Mouse (Mus musculus): ENCODE data around the gene Zfp784. TPM values are rescaled to one million over a fixed set of nuclear protein-coding genes. Genes with fewer than 3 reads are reported as not detected.

Zfp784 gene
- 8.4 and 9.6 TPM in 2 replicates for polyA plus RNA-seq (2012; rRNA removed)

DNA sequence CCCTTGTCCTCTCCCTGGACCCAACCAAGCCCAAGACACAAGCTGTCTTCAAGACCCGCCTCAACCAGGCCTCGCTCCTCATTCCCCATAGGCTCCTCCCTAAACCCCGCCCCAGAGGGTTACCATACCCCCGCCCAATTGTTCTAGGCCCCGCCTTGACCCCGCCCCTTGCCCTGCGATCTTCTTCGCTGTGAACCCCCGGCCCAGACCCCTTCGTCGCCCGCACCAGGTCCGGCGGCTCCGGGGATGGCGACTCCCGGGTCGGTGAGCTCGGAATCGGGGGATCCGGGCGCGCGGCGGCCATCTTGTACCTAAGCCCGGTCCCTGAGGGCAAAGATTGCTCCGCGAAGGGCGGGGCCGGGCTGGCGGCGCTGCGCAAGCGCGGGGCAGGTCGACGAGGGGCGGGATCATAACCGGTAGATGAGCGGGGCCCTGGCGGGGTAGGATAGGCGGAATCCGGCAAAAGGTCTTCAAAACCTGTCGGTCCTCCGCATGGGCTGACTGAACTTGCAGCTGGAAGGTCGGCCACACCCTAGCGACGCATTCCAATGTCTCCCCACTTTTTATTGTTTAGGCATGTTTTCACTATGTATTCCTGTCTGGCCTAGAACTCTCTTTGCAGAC, at the start of gene Zfp784:
Zfp784 (minus strand) TSS at position 338 of the 624 bp plus-strand sequence.
- TF ChIP-seq POLR2A (IDR thresholded peaks at IDR 0.05; ENCODE audit: borderline replicate concordance, insufficient read depth, low read length) = peak; percentile 72
- no peak for TF ChIP-seq CTCF (IDR thresholded peaks at IDR 0.05; ENCODE audit: borderline replicate concordance, insufficient read depth, low read depth, low read length)
- peak; percentile 92 to 96 for DNase-seq
- Histone ChIP-seq H3K4me1 (ENCODE audit: control insufficient read depth, insufficient read depth, low read length) (no peaks in the 10 kb centered on the region), H3K27me3 (ENCODE audit: control insufficient read depth, insufficient read depth, low read length) (no peaks in the 10 kb centered on the region), H3K27ac (ENCODE audit: insufficient read depth, low read length) (peak within 1 kb of the TSS; percentile 94), H3K4me3 (replicated peaks; ENCODE audit: insufficient read depth, low read depth, low read length) (peak within 1 kb of the TSS; percentile 82)
- 2% methylated on average over 48 of the region's 48 CpGs for WGBS

DNA sequence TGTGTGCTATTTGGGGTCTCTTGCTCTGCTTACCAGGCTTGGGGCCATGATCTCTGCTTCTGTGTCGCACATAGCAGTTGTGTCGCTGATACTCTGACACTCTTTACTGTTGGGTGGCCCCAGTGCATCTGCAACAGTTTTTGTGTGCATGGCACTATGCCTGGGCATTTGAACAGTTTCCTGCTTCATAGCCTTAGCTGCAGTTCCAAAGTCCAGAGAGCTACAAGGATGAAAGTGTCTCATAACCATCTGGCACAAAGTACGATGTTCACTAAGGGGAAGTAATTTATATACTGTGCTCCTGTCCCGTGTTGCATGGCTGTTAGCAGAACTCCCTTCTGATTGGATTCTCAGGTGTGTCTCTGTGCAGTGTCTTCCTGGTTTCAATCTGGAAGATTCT, 49.6 kb upstream of the Zfp784 start:
- Histone ChIP-seq H3K27ac (ENCODE audit: insufficient read depth, low read length) (no peak overlapping the region), H3K27me3 (ENCODE audit: control insufficient read depth, insufficient read depth, low read length) (no peaks in the 10 kb centered on the region), H3K4me1 (ENCODE audit: control insufficient read depth, insufficient read depth, low read length) (peaks cover 13% of the 10 kb centered on the region), H3K4me3 (replicated peaks; ENCODE audit: insufficient read depth, low read depth, low read length) (no peak overlapping the region)
- DNase-seq = no peak
- WGBS = 30% methylated on average over 4 of the region's 4 CpGs
- TF ChIP-seq POLR2A (IDR thresholded peaks at IDR 0.05; ENCODE audit: borderline replicate concordance, insufficient read depth, low read length) (no peak), CTCF (IDR thresholded peaks at IDR 0.05; ENCODE audit: borderline replicate concordance, insufficient read depth, low read depth, low read length) (no peak)

DNA sequence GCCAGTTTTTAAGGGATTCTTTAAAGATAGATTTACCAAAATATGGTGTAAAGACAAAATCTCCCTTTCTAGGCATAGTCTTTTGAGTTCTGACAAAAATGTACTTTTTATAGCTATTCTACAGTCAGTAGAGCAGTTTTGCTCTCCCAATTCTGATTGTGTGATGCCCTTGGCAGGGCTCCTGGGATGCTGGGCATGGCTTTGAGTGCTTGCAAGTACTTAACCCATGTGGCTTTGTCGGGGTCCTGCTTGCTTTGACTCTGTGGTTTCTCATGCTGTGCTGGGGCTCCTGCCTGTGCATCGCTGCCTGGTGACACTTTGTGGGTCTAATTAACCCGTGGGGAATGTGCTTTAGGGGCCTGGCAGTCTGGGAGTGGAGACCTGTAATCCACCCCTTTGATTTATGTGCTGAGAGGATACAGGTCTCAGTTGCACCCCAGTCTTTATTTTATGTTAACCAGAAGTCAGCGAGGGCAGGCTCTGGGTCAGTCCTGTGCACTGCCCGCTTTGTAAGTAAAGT, 48.7 kb upstream of the Zfp784 start:
- 53% methylated on average over 5 of the region's 5 CpGs for WGBS
- no peak for TF ChIP-seq POLR2A (IDR thresholded peaks at IDR 0.05; ENCODE audit: borderline replicate concordance, insufficient read depth, low read length)
- no peak for TF ChIP-seq CTCF (IDR thresholded peaks at IDR 0.05; ENCODE audit: borderline replicate concordance, insufficient read depth, low read depth, low read length)
- no peak overlapping the region for H3K4me3 ChIP-seq (replicated peaks; ENCODE audit: insufficient read depth, low read depth, low read length)
- H3K4me1 ChIP-seq (ENCODE audit: control insufficient read depth, insufficient read depth, low read length) = peaks cover 13% of the 10 kb centered on the region
- H3K27ac ChIP-seq (ENCODE audit: insufficient read depth, low read length) = no peak overlapping the region
- no peaks in the 10 kb centered on the region for H3K27me3 ChIP-seq (ENCODE audit: control insufficient read depth, insufficient read depth, low read length)
- DNase-seq = peak in 1 of 2 experiments; percentile 9

DNA sequence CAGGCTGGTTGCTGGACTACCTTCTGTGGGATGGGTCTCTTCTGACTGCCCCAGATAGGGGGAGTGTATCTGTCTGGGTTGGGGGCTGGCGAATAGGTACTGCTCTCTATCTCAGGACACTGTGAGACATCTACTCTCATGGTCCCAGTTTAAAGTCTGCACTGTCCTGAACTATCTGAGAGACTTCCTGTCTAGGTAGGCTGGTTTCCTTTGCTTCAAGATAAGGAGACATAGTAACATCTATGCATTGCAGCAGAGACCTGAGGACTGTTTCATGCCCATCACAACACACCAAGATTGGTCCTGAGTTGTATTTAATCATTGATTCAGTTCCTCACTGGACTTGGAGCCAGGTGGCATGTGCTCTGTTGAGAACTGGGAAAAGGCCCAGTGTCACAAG, 47.3 kb upstream of the Zfp784 start:
- TF ChIP-seq POLR2A (IDR thresholded peaks at IDR 0.05; ENCODE audit: borderline replicate concordance, insufficient read depth, low read length) (no peak), CTCF (IDR thresholded peaks at IDR 0.05; ENCODE audit: borderline replicate concordance, insufficient read depth, low read depth, low read length) (no peak)
- 100% methylated on average over 1 of the region's 1 CpGs for WGBS
- Histone ChIP-seq H3K4me1 (ENCODE audit: control insufficient read depth, insufficient read depth, low read length) (peaks cover 13% of the 10 kb centered on the region), H3K4me3 (replicated peaks; ENCODE audit: insufficient read depth, low read depth, low read length) (no peak overlapping the region), H3K27ac (ENCODE audit: insufficient read depth, low read length) (no peak overlapping the region), H3K27me3 (ENCODE audit: control insufficient read depth, insufficient read depth, low read length) (no peaks in the 10 kb centered on the region)
- DNase-seq = peak in 1 of 2 experiments; percentile 9

DNA sequence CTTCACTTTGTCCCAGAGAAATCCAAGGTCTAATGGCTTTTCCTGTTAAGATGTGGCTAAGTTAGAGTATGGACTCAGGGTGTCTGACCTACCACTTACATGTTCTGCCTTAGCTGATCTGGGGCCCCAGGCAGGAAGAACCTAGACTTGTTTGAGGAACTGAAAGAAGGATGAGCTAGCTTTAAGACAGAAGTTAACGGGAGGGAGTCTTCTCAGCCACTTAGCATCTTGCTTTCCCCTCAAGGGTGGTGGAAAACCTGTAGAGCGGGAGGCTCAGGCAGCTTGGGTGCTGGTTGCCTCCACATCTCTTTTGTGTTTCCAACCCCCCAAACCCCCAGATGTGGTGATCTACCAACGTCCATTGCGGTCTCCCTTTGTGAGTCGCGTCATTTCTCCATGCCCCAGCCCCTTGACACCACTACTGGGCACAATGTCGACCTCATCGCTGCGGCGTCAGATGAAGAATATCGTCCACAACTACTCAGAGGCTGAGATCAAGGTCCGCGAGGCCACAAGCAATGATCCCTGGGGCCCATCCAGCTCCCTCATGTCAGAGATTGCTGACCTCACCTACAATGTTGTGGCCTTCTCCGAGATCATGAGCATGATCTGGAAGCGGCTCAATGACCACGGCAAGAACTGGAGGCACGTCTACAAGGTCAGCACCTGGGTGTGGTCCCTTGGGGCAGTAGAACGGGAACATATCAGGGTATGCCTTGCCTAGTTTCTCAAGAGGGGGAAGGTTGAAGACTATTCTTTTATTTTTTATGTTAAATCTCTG, 45.3 kb upstream of the Zfp784 start:
- DNase-seq = peak in 1 of 2 experiments; percentile 8
- no peak for TF ChIP-seq CTCF (IDR thresholded peaks at IDR 0.05; ENCODE audit: borderline replicate concordance, insufficient read depth, low read depth, low read length)
- no peak for TF ChIP-seq POLR2A (IDR thresholded peaks at IDR 0.05; ENCODE audit: borderline replicate concordance, insufficient read depth, low read length)

DNA sequence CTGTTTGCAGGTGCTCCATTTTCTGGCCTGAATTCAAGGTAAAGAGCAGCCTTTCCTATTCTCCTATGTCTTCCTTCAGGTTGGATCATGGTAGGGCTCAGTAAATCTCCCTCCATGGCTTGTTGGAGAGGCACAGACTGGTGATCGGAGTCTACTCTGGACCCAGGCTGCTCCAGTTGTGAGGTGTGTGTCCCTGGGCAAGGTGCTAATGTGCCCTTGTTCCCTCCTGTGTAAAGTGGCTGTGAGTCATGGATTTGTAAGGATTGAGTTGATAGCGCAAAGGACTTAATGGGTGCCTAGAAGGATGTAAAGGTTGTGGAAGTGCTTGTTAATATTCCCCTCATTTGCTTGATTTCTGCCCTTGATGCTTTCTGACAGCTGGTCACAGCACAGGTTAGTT, 43.7 kb upstream of the Zfp784 start:
- TF ChIP-seq CTCF (IDR thresholded peaks at IDR 0.05; ENCODE audit: borderline replicate concordance, insufficient read depth, low read depth, low read length) (no peak), POLR2A (IDR thresholded peaks at IDR 0.05; ENCODE audit: borderline replicate concordance, insufficient read depth, low read length) (no peak)
- 88% methylated on average over 2 of the region's 2 CpGs for WGBS
- H3K27me3 ChIP-seq (ENCODE audit: control insufficient read depth, insufficient read depth, low read length) = no peaks in the 10 kb centered on the region
- DNase-seq = no peak
- peaks cover 7% of the 10 kb centered on the region for H3K4me1 ChIP-seq (ENCODE audit: control insufficient read depth, insufficient read depth, low read length)
- H3K4me3 ChIP-seq (replicated peaks; ENCODE audit: insufficient read depth, low read depth, low read length) = no peak overlapping the region
- no peak overlapping the region for H3K27ac ChIP-seq (ENCODE audit: insufficient read depth, low read length)

More for the DNA sequence above, 45.3 kb upstream of the Zfp784 start:
- H3K27me3 ChIP-seq (ENCODE audit: control insufficient read depth, insufficient read depth, low read length) = no peaks in the 10 kb centered on the region
- 90% methylated on average over 18 of the region's 18 CpGs for WGBS
- no peak overlapping the region for H3K4me3 ChIP-seq (replicated peaks; ENCODE audit: insufficient read depth, low read depth, low read length)
- peaks cover 11% of the 10 kb centered on the region for H3K4me1 ChIP-seq (ENCODE audit: control insufficient read depth, insufficient read depth, low read length)
- no peak overlapping the region for H3K27ac ChIP-seq (ENCODE audit: insufficient read depth, low read length)

DNA sequence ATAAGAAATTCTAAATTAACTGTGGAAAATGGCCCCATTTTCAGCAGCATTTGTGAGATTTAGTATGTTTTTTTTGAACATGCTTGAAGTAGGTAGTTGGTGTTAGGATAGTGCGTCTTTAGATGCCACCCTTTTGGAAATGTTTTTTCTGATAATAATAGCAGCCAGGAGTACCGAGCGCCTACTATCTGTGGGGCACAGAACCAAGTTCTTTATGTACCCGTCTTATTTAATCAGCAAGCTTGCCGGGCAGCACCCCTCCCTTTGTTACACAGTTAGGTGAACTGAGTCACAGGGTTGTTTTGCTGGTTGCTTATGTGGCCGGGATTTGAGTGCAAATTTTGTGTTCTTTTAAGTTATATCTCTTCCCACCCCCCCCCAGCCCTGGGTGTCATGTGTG, 43.0 kb upstream of the Zfp784 start:
- no peaks in the 10 kb centered on the region for H3K27me3 ChIP-seq (ENCODE audit: control insufficient read depth, insufficient read depth, low read length)
- 49% methylated on average over 6 of the region's 6 CpGs for WGBS
- no peak for TF ChIP-seq CTCF (IDR thresholded peaks at IDR 0.05; ENCODE audit: borderline replicate concordance, insufficient read depth, low read depth, low read length)
- no peak for DNase-seq
- peaks cover 6% of the 10 kb centered on the region for H3K4me1 ChIP-seq (ENCODE audit: control insufficient read depth, insufficient read depth, low read length)
- H3K4me3 ChIP-seq (replicated peaks; ENCODE audit: insufficient read depth, low read depth, low read length) = peak overlapping the region; percentile 24
- H3K27ac ChIP-seq (ENCODE audit: insufficient read depth, low read length) = no peak overlapping the region
